Mouse (Mus musculus) layer of hippocampus, postnatal 10 days (tissue): ENCODE results near the gene Aqp6. TPM values are rescaled to one million over a fixed set of nuclear protein-coding genes. Genes with fewer than 3 reads are reported as not detected.

ENCODE experiments used
- DNase-seq, 2 experiments: peaks; one replicate each; pipeline ENCODE4 v3.0.0; 2021; ENCODE audit warnings: low spot score in 2 of 2
- total RNA-seq, 2 experiments: library from RNA; stranded (reverse); gene quantifications; 2 replicates each; pipeline ENCODE4 v1.2.3; 2021

The Aqp6 gene
- total RNA-seq, 2 experiments from 2014 or later, result not detected

DNA sequence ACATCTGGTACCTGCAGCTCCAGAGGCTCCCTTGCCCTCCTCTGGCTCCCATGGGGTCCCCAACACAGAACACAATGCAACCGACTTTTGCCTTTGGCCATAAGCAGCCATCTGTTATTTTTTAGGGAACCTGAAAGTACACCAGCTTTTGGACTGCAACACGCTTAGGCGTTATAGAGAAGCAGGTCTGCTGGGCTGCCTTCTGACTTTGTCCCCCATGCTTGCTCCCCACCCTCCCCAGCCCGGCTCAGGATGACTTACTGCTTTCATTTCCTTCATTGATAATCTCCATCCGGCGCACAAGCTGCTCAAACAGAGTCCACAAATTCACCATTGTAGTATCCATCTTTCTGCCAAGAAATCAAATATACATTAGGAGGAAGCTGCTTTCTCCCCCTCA lies 41.4 kb downstream of the Aqp6 start:
- DNase-seq, result no peak

DNA sequence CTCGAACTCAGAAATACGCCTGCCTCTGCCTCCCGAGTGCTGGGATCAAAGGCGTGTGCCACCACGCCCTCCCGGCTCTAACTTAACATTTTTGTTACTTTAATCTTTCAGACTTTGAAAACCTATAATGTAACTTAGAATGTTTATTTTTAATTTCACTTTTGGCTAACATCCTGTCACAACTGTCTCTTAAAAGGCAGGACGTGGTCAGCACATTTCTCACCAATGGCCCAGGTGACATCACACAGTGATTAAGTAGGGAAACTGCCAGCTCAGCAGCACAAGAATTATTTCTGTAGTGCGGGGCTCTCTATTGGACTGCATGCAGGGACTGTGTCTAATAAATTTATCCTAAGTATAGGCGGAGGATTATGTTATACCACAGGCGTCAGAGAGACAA lies 42.6 kb downstream of the Aqp6 start:
- no peak for DNase-seq

DNA sequence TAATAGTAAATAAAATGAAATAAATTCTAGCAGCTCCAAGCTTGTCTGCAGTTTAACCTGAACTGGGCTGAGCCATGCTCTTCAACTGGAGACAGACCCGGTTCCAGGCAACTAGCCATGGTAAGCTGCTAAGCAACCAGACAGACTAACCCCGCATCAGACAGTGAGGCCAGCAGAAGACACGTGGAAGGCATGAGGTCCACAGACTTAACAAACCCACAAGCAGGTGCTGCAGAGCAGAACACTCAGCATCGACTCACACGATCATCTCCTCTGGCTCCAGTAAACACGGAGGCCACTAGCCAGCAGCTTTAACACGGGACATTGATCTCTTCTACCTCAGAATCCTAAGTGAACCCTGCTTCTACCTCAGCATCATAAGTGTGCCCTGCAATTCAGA lies 43.6 kb downstream of the Aqp6 start:
- DNase-seq, result peak; percentile 39 to 65

DNA sequence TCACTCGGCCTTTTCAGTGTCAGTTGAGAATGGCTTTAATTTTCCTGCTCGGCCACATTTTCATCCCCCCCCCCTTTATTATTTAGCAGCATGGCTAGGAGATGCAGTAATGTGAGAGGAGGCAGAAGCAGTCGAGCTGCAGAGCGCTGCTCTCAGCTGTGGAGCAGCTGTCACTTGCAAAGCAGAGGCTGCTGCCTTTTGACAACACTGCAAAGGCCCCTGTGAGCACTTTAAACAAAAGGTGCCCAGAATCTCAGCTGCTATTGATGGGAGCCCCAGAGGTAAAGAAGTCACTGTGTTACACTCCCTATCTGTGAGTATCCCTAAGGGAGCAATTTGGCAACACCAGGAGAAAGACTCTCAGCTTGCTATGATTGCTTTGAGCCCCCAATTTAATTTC lies 47.1 kb downstream of the Aqp6 start:
- DNase-seq, result no peak

DNA sequence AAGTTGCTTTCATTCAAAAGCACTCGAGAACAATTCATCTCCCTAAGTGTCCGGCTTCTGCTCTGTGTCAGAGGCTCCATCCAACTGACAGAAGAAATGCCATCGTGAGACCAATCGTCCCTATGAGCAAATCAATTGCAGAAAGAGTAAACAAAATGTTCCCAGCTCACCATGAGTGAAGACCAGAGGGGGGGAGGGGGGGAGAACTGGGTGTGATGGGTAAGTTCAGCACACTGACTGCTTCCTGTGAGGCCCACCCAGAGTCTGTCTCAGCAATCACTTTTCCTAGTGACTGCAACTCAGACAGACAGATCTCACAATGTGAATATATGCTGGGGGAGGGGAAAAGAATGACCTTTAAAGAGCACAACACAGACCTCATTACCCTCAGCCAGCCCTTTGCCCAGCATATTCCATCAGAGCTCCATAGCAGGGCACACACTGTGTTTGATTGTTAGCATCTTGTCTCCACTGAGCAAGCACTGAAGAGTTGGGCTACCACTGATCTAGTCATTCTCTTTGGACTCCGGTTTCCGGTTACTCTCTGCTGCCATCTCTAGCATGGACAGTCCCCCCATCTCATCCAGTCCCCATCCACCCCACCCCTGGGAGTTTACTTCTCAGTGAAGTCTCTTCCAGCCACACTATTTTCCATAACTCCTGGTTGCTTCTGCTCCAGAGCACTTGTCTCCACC lies 48.0 kb downstream of the Aqp6 start:
- DNase-seq, result no peak

DNA sequence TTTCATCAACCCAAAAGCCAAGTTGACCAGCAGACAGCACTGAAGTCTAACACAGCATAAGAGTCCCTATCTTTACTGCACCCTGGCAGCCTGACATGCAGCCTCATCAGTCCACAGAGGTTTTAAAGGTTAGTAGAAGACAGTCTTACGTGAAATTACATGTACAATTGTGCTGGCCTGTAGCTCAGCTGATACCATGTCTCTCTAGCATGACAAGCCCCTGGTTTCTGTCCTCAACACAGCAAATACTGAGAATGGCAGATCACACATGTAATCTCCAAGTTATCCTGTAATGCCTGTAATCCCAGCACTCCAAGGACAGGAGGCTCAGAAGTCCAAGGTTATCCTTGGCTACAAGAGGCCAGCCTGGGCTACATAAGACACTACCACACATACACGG lies 49.1 kb downstream of the Aqp6 start:
- no peak for DNase-seq

DNA sequence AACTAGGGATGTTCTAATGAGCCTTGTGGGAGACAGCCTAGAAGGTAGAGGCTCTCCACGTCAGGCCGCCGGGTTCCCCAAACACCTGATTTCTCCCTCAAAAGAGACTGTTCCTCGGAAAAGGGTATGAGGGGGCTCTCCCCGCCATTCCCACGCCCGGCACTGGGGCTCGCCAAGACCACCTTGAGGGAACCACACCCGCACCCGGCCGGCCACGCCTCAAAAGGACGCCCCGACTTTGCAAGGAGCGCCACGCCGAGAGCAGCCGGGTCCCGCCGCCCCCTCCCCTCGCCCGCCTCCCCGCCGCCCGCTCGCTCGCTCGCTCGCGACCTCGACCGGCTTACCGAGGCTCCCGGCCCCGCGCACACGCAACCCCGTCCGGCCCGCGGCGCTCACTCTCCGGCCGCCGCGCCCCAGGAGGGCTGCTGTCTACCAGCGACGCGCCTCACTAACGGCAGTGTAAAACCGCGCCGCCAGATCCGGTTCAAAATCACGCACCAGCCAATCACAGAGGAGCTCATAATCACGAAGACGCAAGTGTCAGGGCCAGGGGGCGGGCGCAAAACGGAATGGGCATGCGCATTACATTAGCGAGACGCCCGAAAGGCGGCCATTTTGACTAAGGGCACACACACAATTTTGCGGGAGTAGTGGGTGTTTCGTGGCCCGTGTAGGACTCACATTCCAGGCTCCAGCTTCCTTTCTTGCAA lies 50.1 kb downstream of the Aqp6 start, which contains the start of gene Racgap1:
Gene Racgap1 (minus strand): TSS at position 494 of the 710 bp plus-strand sequence.
- peak; percentile 95 to 98 for DNase-seq

DNA sequence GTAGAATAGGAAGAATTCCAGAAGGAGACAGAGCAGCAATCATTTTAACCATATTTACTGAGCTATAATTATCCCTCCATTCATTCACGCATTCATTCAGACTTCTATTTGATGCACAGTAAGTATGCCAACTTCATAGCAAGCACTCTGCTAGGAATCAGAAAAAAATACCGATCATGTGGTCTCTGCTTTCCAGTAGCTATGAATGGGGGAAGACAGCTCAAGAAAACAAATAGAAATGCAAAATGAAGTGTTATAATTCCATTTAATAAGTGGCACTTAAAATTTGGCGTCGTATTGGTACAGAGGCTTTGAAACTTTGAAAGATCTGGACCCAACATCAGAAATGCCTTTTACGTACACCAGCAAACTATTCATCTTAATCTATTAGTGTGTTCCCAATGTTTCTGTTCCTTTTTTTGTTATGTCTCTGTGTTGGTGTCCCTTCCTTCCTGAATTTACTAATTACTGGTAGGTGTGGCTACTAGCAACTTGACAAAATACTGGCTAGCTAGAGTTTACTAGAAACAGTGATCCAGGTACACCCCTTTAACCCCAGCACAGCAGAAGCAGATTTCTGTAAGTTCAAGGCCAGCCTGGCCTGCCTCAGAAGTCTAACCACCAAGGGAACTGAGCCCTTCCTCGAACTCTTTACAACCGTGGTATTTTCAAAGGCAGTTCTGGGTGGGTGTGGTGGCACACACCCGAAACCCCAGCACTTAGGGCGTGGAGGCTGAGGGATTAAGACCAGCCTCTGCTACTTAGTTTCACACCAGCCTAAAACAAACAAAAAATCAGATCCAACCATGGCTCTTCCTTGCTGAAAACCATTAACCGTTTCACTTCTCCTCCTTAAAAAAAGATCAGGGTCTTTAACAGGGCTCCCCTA lies 51.0 kb downstream of the Aqp6 start:
- no peak for DNase-seq

DNA sequence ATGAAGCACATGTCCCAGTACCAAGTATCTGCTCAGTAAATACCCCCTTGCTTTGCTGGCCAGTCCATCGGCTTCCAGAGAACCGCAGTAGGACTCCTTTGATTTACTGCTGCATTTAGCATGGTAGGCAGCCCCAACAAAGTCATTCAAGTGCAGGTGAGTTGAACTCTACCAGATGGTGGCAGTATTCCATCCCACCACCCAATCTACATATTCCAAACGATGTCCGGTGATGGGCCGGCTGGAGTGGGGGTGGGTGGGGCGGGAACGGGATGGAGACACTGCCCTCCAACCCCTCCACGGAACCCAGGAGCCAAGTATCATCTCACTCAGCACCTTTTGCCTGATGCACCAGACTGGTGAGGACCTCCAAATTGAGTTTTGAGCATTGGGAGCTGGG lies 52.1 kb downstream of the Aqp6 start:
- DNase-seq, result no peak

DNA sequence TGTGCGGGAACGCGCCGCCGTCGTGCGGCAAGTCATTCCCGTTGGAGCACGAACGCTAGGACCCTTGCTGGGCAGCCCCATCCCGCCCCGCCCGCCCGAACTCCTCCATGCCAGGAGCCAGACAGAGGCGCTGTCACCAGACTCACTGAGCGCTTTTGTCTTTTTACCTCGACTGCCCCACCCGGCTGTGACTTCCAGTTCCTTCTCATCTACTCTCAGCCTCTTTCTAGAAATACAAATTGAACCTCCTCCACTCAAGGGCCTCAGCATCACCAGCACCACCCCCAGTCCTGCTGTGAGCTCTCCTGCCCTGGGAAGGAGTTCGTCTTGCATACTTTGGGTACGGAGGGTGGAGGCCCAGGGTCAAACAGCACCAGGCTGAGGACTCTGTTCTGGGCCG lies 52.7 kb downstream of the Aqp6 start:
- no peak for DNase-seq

Other genes with a start within 250 kb of the Aqp6 start
- gene Fmnl3, start 230.9 kb upstream of the Aqp6 start, total RNA-seq, result 10 to 100 TPM; 13.8 to 18.0 TPM
- gene Tmbim6, start 208.5 kb upstream of the Aqp6 start, total RNA-seq, result 100 to 1,000 TPM; 356 to 357 TPM
- gene Nckap5l, start 143.7 kb upstream of the Aqp6 start, total RNA-seq, result 10 to 100 TPM; 32.5 to 38.1 TPM
- gene Bcdin3d, start 126.7 kb upstream of the Aqp6 start, total RNA-seq, result 1 to 10 TPM; 5.1 to 5.5 TPM
- gene Faim2, start 73.2 kb upstream of the Aqp6 start, total RNA-seq, result 100 to 1,000 TPM in 1 of 2 experiments, 10 to 100 TPM in 1; 98.1 to 101 TPM
- gene Aqp2, start 22.3 kb upstream of the Aqp6 start, total RNA-seq, result not detected
- gene Aqp5, start 10.6 kb upstream of the Aqp6 start, total RNA-seq, result under 1 TPM; 0.32 to 0.62 TPM
- gene Racgap1, start 50.3 kb downstream of the Aqp6 start, total RNA-seq, result 10 to 100 TPM; 13.6 TPM
- 10 to 100 TPM; 50.7 to 54.6 TPM for gene Asic1, start 69.0 kb downstream of the Aqp6 start, total RNA-seq
- 10 to 100 TPM; 89.4 to 94.3 TPM for gene Smarcd1, start 100.7 kb downstream of the Aqp6 start, total RNA-seq
- gene Gm17349, start 104.1 kb downstream of the Aqp6 start, total RNA-seq, result 1 to 10 TPM; 1.5 to 2.2 TPM
- gene Gpd1, start 116.1 kb downstream of the Aqp6 start, total RNA-seq, result 10 to 100 TPM; 35.3 to 39.3 TPM
- gene Cox14, start 124.2 kb downstream of the Aqp6 start, total RNA-seq, result 100 to 1,000 TPM in 1 of 2 experiments, 10 to 100 TPM in 1; 97.4 to 107 TPM
- gene Cers5, start 171.5 kb downstream of the Aqp6 start, total RNA-seq, result 10 to 100 TPM; 39.0 to 44.3 TPM